Mouse (Mus musculus) CH12.LX (cell line): Measurements from ENCODE around the gene Tmed1. TPM values are rescaled to one million over a fixed set of nuclear protein-coding genes. Genes with fewer than 3 reads are reported as not detected.

Experiments used
- DNase-seq: peaks from one replicate; pipeline ENCODE4 v3.0.0-alpha.2; 2013; ENCODE audit errors: extremely low read depth
- H3K27ac ChIP-seq: 2 replicates; pipeline ENCODE4 v1.5.1; 2012; ENCODE audit warnings: low read depth, mild to moderate bottlenecking, control low read depth, moderate library complexity; ENCODE audit not compliant: insufficient read depth
- H3K27me3 ChIP-seq: replicated peaks from 2 replicates; pipeline ENCODE3; 2012; ENCODE audit warnings: inconsistent platforms
- H3K36me3 ChIP-seq, 2 experiments: replicated peaks in 1 of 2; 2 replicates each; pipeline versions ENCODE3 to v1.6.1; 2012; ENCODE audit warnings: inconsistent platforms in 1 of 2, low read length in 1 of 2, mild to moderate bottlenecking in 1 of 2, mixed read lengths in 1 of 2, moderate library complexity in 1 of 2; ENCODE audit not compliant: control insufficient read depth in 1 of 2, insufficient read depth in 1 of 2
- H3K4me1 ChIP-seq, 2 experiments: 2 replicates each; pipeline ENCODE4 v1.6.1; 2012; ENCODE audit warnings: inconsistent platforms in 1 of 2, moderate library complexity in 1 of 2; ENCODE audit not compliant: insufficient read depth in 2 of 2, control insufficient read depth in 1 of 2
- H3K4me2 ChIP-seq: 2 replicates; pipeline ENCODE4 v1.6.1; 2012; ENCODE audit warnings: low read depth, mild to moderate bottlenecking, control low read depth; ENCODE audit not compliant: poor library complexity, insufficient read depth, severe bottlenecking
- H3K4me3 ChIP-seq, 3 experiments: fragments of 150-350 bp in 1 of 3; sonication (generic) in 1 of 3; replicated peaks in 1 of 3; 2 replicates each; pipeline versions ENCODE3 to v1.5.1; 2011 to 2012; ENCODE audit warnings: low read depth in 2 of 3, low read length in 2 of 3, mild to moderate bottlenecking in 2 of 3, moderate library complexity in 2 of 3, control low read depth in 1 of 3, improper control_type of control experiment in 1 of 3, inconsistent platforms in 1 of 3, mixed read lengths in 1 of 3; ENCODE audit not compliant: poor library complexity in 1 of 3
- H3K79me2 ChIP-seq: replicated peaks from 2 replicates; pipeline ENCODE4 v1.6.1; 2012; ENCODE audit warnings: mild to moderate bottlenecking, moderate library complexity; ENCODE audit not compliant: control insufficient read depth, poor library complexity, insufficient read depth, severe bottlenecking; ENCODE audit errors: extremely low read depth
- H3K9ac ChIP-seq: 2 replicates; pipeline ENCODE4 v1.6.1; 2012; ENCODE audit warnings: low read depth, mild to moderate bottlenecking, control low read depth, moderate library complexity; ENCODE audit not compliant: insufficient read depth
- H3K9me3 ChIP-seq: replicated peaks from 2 replicates; pipeline ENCODE3; 2012; ENCODE audit warnings: low read length, inconsistent platforms, mixed read lengths
- BHLHE40 ChIP-seq: IDR thresholded peaks from 2 replicates; pipeline ENCODE4 v1.6.1; 2011; ENCODE audit warnings: mild to moderate bottlenecking, low read depth, low read length, improper control_type of control experiment
- CHD1 ChIP-seq: IDR thresholded peaks from 2 replicates; pipeline ENCODE4 v1.6.1; 2012; ENCODE audit warnings: low read depth, low read length, improper control_type of control experiment, inconsistent platforms
- CHD2 ChIP-seq: IDR thresholded peaks from 2 replicates; pipeline ENCODE4 v1.6.1; 2011; ENCODE audit warnings: low read length, improper control_type of control experiment
- CTCF ChIP-seq, 2 experiments: IDR thresholded peaks in 1 of 2; conservative IDR thresholded peaks in 1 of 2; 2 replicates each; pipeline ENCODE4 v1.5.1; 2011 to 2012; ENCODE audit warnings: low read depth in 2 of 2, low read length in 2 of 2, improper control_type of control experiment in 1 of 2, inconsistent platforms in 1 of 2, mild to moderate bottlenecking in 1 of 2, moderate library complexity in 1 of 2
- GABPA ChIP-seq: IDR thresholded peaks from 2 replicates; pipeline ENCODE4 v1.6.1; 2012; ENCODE audit warnings: low read depth, low read length, improper control_type of control experiment, inconsistent platforms; ENCODE audit not compliant: insufficient replicate concordance
- IRF4 ChIP-seq: IDR thresholded peaks from 2 replicates; pipeline ENCODE4 v1.6.1; 2014; ENCODE audit warnings: low read depth, mild to moderate bottlenecking, inconsistent platforms, low read length, improper control_type of control experiment
- JUN ChIP-seq: IDR thresholded peaks from 2 replicates; pipeline ENCODE4 v1.6.1; 2011; ENCODE audit warnings: low read depth, mild to moderate bottlenecking, low read length, improper control_type of control experiment, moderate library complexity; ENCODE audit not compliant: insufficient read depth
- KAT2A ChIP-seq: IDR thresholded peaks from 2 replicates; pipeline ENCODE4 v1.6.1; 2012; ENCODE audit warnings: low read length, improper control_type of control experiment, inconsistent platforms; ENCODE audit not compliant: insufficient replicate concordance
- MEF2A ChIP-seq: IDR thresholded peaks from 2 replicates; pipeline ENCODE4 v1.6.1; 2014; ENCODE audit warnings: low read depth, mild to moderate bottlenecking, inconsistent platforms, low read length, improper control_type of control experiment, borderline replicate concordance
- POLR2AphosphoS2 ChIP-seq: IDR thresholded peaks from 2 replicates; pipeline ENCODE4 v1.6.1; 2011; ENCODE audit warnings: low read depth, low read length, improper control_type of control experiment
- RCOR1 ChIP-seq: conservative IDR thresholded peaks from 2 replicates; pipeline ENCODE4 v1.6.1; 2012; ENCODE audit warnings: low read depth, mild to moderate bottlenecking, inconsistent platforms, low read length, improper control_type of control experiment
- SIN3A ChIP-seq: IDR thresholded peaks from 2 replicates; pipeline ENCODE4 v1.6.1; 2012; ENCODE audit warnings: low read length, improper control_type of control experiment, inconsistent platforms
- SMC3 ChIP-seq: IDR thresholded peaks from 2 replicates; pipeline ENCODE4 v1.6.1; 2011; ENCODE audit warnings: low read depth, low read length, improper control_type of control experiment
- USF2 ChIP-seq: conservative IDR thresholded peaks from 2 replicates; pipeline ENCODE4 v1.6.1; 2011; ENCODE audit warnings: low read depth, low read length, improper control_type of control experiment
- ZKSCAN1 ChIP-seq: IDR thresholded peaks from 2 replicates; pipeline ENCODE4 v1.6.1; 2012; ENCODE audit warnings: low read depth, inconsistent platforms, low read length, improper control_type of control experiment, borderline replicate concordance
- ZMIZ1 ChIP-seq: IDR thresholded peaks from 2 replicates; pipeline ENCODE4 v1.6.1; 2012; ENCODE audit warnings: low read depth, mild to moderate bottlenecking, inconsistent platforms, low read length, improper control_type of control experiment
- ZNF384 ChIP-seq: IDR thresholded peaks from 2 replicates; pipeline ENCODE4 v1.6.1; 2012; ENCODE audit warnings: low read depth, low read length, improper control_type of control experiment, inconsistent platforms
- dilution Hi-C: fragments of 300-500 bp; cut with MboI; formaldehyde crosslinking; loops from 2 replicates; pipeline ENCODE4 v1.14.3; 2020; ENCODE audit warnings: low sequenced_read_pairs; ENCODE audit not compliant: extremely low pct_unique_long_range_greater_than_20kb, extremely low pct_ligation_motif_present
- in situ Hi-C: fragments of 300-500 bp; cut with MboI; formaldehyde crosslinking; loops from 3 replicates; pipeline ENCODE4 v1.14.3; 2019; ENCODE audit warnings: low sequenced_read_pairs, low pct_ligation_motif_present, low pct_unique_long_range_greater_than_20kb, mixed read lengths
- polyA plus RNA-seq: library from polyadenylated mRNA; unstranded; fragments of >175 nt; gene quantifications from 2 replicates; pipeline ENCODE4 v1.2.1, GENCODE M21; 2012; ENCODE audit warnings: low read depth; ENCODE audit not compliant: insufficient read length
- total RNA-seq, 2 experiments: library from RNA; depleted of rRNA; stranded (reverse); fragments of 300-350 nt in 1 of 2; fragments of >200 nt in 1 of 2; gene quantifications; 2 replicates each; pipeline ENCODE4 v1.2.3; 2012 to 2014

Tmed1 gene
- total and polyA plus RNA-seq, 3 experiments = 17.1 to 28.4 (median 25.5) TPM

DNA sequence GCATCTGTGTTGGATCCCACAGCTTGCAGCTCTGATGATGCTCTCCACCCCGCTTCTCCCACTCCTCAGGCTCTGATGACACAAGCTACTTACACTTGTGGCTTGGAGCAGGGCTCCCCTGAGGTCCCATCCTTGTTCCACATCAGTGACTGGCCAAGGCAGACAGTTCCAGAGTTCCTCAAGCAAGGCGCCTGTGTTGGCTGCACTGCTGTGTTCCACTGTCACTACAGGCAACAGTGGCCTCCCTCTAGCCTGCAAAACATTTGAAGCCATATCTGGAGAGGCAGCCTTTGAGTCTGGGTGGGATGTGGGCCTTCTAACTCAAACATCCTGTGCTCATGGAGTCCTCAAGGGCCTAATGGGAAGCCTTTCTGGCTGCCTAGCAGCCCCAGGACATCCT lies 46.9 kb upstream of the Tmed1 start:
- dilution Hi-C loops = no loop called here
- H3K27me3 ChIP-seq = no peaks in the 10 kb centered on the region
- H3K4me2 ChIP-seq = no peak overlapping the region
- peaks cover 23 to 78% of the 10 kb centered on the region in 2 experiments for H3K36me3 ChIP-seq
- no peak overlapping the region for H3K9ac ChIP-seq
- in situ Hi-C loops = no loop called here
- DNase-seq = no peak
- no peak overlapping the region for H3K4me3 ChIP-seq
- TF ChIP-seq POLR2AphosphoS2 = no peak
- TF ChIP-seq BHLHE40 = no peak
- TF ChIP-seq KAT2A = no peak
- no peak for TF ChIP-seq MEF2A
- no peak for TF ChIP-seq CTCF (conservative IDR thresholded peaks at IDR 0.05 in 1 of 2, IDR thresholded peaks at IDR 0.05 in 1 of 2; ENCODE audit: low read depth in 2 of 2, low read length in 2 of 2)
- TF ChIP-seq SMC3 = no peak
- no peak for TF ChIP-seq RCOR1
- no peak for TF ChIP-seq CHD2
- TF ChIP-seq IRF4 = no peak
- no peak for TF ChIP-seq USF2
- TF ChIP-seq SIN3A = no peak
- TF ChIP-seq JUN = no peak
- TF ChIP-seq, all 38 proteins: peak for 0
- Histone ChIP-seq H3K4me1 (peaks cover 0 to 9% of the 10 kb centered on the region in 2 experiments; a peak in 2 of 4 replicates), H3K79me2 (peaks cover 24% of the 10 kb centered on the region), H3K9me3 (no peaks in the 10 kb centered on the region), H3K27ac (no peak overlapping the region)

GRCm38 (mm10) chr9:21555198-21555742 lies 45.2 kb upstream of the Tmed1 start:
- Histone ChIP-seq H3K27ac (no peak overlapping the region), H3K79me2 (peaks cover 22% of the 10 kb centered on the region), H3K4me2 (no peak overlapping the region), H3K36me3 (peaks cover 24 to 81% of the 10 kb centered on the region in 2 experiments), H3K4me1 (peaks cover 0 to 14% of the 10 kb centered on the region in 2 experiments; a peak in 2 of 4 replicates), H3K4me3 (no peak overlapping the region), H3K27me3 (no peaks in the 10 kb centered on the region), H3K9me3 (no peaks in the 10 kb centered on the region), H3K9ac (no peak overlapping the region)
- in situ Hi-C loops = no loop called here
- dilution Hi-C loops = no loop called here
- TF ChIP-seq CHD1 (no peak), ZNF384 (no peak), ZKSCAN1 (no peak), ZMIZ1 (no peak), GABPA (no peak), IRF4 (no peak), JUN (no peak)
- no peak for DNase-seq
